Mouse (Mus musculus) granulocyte monocyte progenitor cell, adult 5-6 weeks (primary cell): ENCODE measurements at regions not wholly inside any gene's neighbourhood (a gene's known extent, or its start where the extent isn't known, plus 50 kb on each side); places are given as distances from the start of the nearest gene placed in this dataset.

ENCODE experiments used
- ATAC-seq: replicated peaks from 2 replicates; pipeline ENCODE4 v1.8.0; 2016; ENCODE audit warnings: mild to moderate bottlenecking, moderate TSS enrichment, inconsistent platforms; ENCODE audit not compliant: poor library complexity, severe bottlenecking

DNA sequence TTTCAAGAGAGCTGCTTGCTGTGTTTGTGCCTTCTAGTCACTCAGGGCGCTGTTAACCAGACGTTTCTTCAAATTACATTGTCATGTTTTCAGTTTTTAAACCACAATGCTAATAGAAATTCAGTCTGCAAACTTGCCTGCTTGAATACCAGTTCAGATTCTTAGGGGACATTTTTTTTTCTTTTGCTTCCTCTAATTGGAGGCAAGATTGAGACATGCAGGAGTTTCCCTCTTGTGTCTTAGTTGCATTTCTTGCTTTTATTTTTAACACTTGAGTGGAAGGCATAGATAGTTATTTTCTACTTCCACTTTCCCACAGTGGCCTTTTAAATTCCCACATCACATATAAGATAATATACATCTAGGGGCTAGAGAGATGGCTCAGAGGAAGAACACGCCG is 246.8 kb downstream of the Grpr start:
- peak; percentile 74 for ATAC-seq

DNA sequence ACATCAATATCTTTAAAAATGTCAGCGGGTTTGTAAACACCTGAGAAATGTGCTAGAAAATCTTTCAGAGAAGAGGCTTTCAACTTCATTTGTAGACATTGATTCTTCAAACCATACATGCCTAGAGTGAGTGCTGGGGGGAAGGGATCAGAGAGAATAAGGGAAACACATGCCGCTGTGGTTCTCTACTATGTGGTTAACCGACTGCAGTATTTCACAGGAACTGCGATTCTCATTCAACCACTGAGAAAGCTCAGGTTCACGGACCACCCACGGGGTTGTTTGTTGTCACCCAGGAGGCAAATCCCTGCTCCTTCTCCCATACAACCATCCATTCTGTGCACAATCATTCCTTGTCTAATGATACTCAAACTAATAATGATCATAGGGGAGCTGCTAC is 248.4 kb downstream of the Grpr start:
- peak; percentile 91 for ATAC-seq

DNA sequence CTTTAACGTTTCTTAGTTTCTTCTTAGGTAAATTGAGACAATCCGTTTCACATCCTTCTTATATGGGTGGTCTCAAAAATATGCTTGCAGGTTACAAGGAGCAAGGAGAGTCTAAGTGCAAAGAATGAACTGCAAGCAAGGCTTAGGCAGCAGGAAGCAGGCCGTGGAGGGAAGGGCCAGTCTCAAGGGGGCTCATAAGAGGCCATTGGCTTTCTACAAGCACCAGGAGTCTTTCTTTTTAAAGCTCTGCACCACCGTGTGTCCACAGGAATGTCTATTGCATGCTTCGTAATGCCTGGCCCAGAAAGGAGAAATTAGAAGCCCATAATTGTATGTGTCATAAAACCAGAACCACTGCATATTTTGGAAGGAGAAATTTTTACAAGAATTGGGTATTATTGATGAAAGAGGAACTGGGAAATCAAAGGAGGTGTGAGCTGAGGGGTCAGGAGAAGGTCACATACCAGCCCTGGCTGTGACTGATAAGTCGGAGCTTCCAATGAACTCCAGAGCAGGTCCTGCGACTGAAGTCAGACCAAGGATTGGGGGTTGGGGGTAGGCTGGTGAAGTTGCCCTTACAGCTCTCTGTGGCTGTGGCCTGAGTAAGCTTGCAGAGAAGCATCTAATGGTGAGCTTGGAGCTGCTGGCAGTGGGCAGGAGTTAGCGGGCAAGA is 252.4 kb downstream of the Grpr start:
- peak; percentile 37; the same call in 1 of the 2 replicates for ATAC-seq

DNA sequence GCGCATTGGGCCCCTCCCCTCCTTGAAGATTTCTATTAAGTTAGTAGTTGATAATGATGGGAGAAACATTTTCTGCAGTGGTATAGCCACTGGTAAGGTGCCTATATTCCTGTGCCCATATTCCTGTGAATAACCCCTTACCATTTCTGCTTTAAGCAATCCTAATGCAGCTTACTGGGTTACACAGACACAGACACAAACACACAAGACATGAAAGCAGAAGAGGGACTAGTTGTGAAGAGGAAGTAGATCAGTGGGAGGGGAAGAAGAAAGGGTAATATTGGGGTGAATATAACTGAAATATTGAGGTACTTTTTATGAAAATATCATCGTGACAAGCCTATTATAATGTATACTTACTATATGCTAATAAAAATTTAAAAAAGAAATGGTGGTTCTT is 288.2 kb downstream of the Grpr start:
- peak; percentile 77 for ATAC-seq

DNA sequence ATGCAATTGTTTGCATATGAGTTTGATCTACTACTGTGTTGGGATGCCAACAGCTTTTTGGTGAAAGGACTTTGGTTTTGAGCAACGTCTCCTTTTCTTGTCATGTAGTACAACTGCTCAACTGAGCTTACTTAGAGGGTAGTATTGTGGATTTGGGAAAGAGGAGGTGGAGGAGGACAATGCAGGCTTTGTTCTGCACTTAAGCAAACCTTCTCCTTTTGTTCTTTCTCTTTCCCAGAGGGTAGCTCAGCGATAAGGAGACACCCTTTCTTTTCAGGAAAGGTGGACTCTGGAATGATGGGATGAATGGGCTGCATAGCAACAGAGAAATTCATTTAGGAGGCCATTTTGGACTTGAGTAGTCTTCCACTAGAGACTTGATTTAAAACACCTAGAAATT is 288.6 kb upstream of the S100g start:
- no peak for ATAC-seq

DNA sequence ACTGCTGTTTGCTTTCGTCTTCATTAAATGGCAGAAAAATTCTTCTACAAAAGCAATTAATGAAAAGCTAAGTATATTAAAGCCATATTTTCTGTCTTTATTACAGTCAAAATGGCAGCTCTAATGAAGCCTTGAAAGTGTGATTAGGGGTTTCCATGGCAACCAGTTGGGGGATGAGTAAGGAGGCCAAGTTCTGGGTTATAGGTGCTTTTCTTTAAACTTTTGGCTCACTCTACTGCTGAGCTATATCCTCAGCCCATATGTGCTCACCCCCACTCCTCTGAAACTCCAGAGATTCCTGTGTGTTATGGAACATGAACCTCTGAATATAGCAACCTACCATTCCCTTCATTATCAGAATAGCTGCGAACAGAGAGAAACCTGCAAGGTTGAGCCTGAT is 240.9 kb upstream of the S100g start:
- no peak for ATAC-seq

DNA sequence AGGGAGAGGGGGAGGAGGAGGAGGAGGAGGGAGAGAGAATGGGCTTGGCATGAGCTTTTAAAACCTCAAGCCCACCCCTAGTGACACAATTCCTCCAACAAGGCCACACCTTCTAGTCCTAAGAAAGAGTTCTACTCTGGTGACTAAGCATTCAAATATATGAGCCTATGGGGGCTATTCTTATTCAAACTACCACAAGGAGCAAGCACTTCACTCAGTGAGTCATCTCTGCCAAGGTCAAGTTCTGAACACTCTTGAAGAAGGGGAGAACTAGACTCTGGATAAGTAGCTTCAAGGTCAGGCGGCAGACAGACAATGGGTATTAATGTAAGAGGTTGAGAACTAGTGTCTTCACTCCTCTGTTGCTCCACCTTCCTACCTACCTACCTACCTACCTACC is 239.0 kb upstream of the S100g start:
- no peak for ATAC-seq

DNA sequence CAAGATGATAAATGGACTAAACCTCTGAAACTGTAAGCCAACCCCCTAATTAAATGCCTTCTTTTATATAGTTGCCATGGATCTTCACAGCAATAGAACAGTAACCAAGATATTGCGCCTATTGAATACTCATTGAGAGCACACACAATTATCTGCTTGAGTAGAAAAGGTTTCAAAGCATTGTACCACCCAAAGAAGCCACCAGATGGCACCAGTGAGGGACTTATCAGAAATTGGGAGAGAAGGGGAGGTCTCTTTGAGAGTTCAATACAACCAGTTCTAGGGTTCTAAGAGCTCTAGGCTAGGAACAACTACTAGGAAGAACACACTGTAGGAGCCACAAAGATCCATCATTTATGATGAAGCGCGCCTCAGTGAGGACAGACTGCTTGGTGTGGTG is 217.2 kb upstream of the S100g start:
- no peak for ATAC-seq

DNA sequence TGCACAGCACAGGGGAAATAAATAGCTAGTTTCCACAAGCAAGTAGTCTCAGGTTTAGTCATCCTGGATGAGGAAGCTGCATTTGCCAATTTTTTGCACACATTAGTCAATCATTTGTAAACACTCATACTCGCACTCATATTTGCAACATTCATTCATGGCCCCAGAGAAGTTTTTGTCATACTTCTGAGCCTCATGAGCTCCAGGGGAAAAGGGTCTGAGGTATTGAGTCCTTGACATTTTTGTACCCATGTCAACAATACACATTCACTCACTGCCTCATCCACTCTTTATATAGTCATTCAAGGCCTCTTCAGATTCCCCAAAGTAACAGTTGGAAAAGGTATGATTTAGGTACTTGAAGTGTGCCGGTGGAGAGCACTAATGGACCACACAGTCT is 200.4 kb upstream of the S100g start:
- no peak for ATAC-seq

DNA sequence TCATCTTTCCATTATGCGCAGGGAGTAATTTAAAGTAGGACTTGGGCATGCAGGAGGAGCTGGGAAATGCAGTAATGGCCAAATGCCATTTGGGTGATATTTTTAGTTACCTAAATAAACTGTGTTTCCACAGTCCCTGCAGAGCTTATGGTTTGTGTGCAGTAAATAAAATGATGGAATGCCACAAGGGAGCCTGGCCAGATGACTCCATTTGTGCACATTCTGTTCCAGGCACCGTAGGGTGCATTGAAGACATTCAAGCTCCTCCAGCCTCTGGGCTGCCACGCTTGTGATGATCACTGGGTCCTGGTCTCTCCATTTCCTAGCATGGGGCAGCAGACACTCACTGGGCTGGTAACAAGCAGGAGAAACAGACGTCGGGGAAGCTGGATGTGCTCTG is 190.9 kb upstream of the S100g start:
- ATAC-seq = no peak

DNA sequence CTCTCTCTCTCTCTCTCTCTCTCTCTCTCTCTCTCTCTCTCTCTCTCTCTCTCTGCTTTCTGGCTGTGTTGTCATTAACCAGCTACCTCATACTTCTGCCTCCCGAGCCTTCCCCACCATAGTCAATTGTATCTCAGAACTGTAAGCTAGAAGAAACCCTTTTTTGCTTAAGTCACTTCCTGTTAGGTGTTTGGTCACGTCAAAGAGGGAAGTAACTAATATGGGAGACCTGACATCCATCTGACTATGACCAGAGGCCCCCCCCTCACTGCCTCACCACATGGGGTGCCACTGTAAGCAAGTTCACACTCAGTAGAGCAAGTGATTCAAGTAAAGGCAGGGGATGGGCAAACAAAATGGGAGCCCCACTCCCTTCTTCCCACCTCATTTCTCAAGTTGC is 187.6 kb upstream of the S100g start:
- peak; percentile 82 for ATAC-seq

DNA sequence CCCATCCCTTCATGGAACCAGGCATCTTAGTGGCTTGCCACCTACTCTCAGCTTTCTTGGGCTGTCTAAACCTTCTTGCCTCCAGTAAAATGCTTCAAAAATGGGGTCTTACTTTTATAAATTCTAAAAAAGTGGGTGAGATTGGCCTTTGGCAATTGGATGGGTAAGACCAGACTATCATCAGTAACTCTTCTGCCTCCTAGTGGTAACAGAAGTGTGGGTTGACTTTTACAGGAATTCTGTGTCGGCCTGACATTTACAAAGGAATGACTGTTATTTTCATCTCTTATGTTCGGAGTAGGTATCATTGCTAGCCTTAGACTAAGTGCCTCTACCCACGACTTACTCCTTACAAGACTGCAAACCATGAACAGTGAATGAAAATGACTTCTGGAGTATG is 180.1 kb upstream of the S100g start:
- ATAC-seq = no peak

DNA sequence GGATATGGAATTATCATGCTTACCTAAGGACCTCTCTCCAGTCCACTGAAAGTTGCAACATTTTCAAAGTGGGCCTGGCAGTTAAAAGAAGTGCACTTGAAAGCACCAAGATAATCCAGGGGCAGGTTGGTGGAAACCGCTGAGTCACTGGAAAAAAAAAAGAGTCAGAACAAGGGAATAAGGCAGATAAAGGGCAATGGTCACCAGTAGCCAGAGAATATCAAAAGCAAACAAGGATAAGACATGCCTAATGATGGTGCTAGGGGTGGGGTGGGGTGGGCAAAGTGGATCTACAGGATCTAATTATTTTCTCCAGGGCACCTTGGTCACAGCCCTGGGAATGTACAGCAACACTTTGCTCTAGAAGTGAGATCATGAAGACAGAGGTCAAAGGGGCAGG is 175.1 kb upstream of the S100g start:
- no peak for ATAC-seq

DNA sequence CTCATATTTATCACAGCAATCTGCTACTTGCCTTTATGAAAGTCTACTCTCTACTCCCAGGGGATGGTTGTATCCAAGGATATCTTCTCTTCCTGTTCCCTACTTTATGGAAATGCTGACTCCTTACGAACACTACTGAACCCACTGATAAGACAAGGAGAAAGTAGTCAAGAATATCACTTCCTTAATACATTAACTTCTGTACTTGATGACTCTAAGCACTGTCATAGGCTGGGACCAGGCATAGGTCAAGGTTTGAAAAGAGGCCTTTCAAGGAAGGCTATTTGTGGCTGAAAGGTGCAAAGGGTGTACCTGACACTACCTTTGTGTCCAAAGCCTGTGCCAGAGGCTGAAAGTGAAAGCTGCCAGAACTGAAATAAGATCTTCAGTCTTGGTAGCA is 164.2 kb upstream of the S100g start:
- ATAC-seq = no peak

DNA sequence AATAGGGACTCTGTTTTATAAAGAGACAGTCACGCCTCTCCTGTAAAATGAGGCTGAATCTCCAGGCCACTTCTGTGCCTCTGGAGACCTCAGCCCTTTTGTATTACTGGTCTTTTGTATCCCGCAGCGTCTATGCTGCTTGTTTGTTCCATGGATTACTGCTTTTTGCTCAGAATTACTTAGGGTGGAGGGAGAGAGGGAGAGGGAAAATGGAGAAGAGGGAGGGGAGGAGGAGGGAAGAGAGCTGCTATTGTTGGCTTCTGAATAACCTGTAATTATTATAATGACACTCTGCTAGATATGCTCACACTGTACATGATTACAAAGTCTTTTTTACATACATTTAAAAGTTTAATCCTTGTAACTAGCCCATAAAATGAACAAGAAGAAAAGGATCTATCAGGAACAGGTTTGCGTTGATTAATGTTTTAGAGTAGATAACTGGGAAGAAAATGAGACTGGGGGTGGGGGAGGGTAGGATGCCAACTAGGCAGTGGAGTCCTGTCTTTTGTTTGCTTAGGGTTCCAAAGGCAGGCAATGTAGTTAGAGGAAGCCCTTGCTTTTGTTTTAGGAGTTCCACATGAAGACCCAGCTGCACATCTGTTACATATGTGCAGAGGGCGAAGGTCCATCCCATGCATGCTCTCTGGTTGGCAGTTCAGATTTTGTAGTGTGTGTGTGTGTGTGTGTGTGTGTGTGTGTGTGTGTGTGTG is 153.4 kb upstream of the S100g start:
- no peak for ATAC-seq

DNA sequence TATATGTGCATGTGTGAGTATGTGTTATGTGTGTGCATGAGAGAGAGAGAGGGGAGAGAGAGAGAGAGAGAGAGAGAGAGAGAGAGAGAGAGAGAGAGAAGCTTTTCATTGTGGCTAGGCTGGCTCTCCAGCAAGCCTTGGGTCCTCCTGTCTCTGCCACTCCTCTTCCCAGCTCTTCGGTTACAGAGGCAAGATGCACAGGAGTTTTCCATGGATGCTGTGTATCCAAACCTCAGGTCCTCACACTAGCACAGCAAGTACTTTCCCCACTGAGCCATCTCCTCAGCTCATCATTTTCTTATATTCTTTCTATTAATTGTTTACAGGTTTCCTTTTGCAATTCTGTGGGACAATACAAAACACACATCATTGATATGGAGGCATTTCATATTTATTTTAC is 152.8 kb upstream of the S100g start:
- ATAC-seq = no peak

DNA sequence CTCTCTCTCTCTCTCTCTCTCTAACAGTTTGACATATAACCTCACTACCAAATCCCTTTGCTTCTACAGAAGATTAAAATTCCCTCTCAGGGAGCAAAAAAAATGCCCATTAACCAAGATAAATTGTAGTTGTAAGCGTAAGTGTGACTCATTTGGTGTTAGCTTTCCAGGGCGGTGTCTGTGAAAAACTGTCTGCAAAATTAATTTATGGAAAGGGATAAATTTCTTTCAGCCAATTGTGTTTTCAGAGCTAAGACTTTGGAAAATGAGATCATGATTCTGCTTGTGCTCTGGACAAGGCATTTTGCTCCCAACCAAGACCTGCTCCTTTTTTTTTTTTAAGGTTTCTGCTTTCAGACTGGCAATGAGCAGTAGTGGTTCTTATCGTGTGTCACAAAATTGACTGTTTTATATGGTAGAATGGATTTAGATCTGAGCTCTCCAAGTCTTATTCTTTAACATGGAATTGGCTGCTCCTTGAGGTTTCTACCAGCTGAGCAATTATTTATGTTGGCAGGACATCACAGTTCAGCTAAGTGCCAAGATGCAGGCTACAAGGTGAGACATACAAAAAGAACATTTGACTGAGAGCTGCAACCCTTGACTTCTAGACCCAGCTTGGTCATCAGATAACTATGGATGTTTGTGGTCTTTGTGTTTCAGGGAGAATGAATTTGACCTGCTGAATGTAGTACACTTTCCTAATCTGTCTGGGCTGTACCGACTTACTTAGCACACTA is 130.8 kb upstream of the S100g start:
- ATAC-seq = no peak
